In genomic region chr5:133676791-133677450, GRCm38 (mm10) we compare ENCODE assay signal across 9 mouse cellular contexts.
DNase-seq lines count a peak whose midpoint lies in the region; ATAC-seq and TF ChIP-seq lines count a peak whose summit lies in the region.
"Had no signal": no experiment of that assay in that cellular context is flagged by ENCODE, and none has a peak within 500 bp of the region (broad histone marks: within the 10 kb centered on the region; RNA-seq: fewer than 3 reads in every experiment).

No protein-coding gene starts in this region.

- peaks cover 12% of the 10 kb centered on the region for H3K4me1 ChIP-seq in hindbrain, embryonic 14.5 days (replicated peaks; ENCODE audit: control insufficient read depth, insufficient read depth, low read length)
- H3K4me1 ChIP-seq in midbrain, postnatal 0 days (ENCODE audit: insufficient read depth, low read length), result 0 out of 2 replicates have a peak, but pooled peaks cover 5% of the 10 kb centered on the region
- H3K4me1 ChIP-seq in thymus, adult 2 months (replicated peaks; ENCODE audit: control insufficient read depth, insufficient read depth, low read length), result no peaks in the 10 kb centered on the region

- 0 out of 2 replicates have a peak overlapping the region, but pooled peaks have one; percentile 28 for H3K27ac ChIP-seq in hindbrain, embryonic 14.5 days
- no peak overlapping the region for H3K27ac ChIP-seq in midbrain, postnatal 0 days (ENCODE audit: low read depth, low read length)
- H3K27ac ChIP-seq in thymus, adult 2 months (ENCODE audit: control insufficient read depth, insufficient read depth, low read length), result no peak overlapping the region
- H3K27ac ChIP-seq: limb, embryonic 10.5 days had no signal

- H3K9ac ChIP-seq in hindbrain, embryonic 14.5 days, result no peak overlapping the region
- no peak overlapping the region for H3K9ac ChIP-seq in midbrain, postnatal 0 days (replicated peaks; ENCODE audit: low read length, poor library complexity, severe bottlenecking)

- DNase-seq in cerebellum, adult 11 months, result peak; percentile 30
- DNase-seq in cerebellum, adult 8-10 months, result peak; percentile 26
- peak; percentile 47 for DNase-seq in hindbrain, embryonic 14.5 days (ENCODE audit: low spot score)
- DNase-seq in midbrain, postnatal 0 days (ENCODE audit: low spot score), result peak; percentile 40
- DNase-seq in adrenal gland, postnatal 36 days, result no peak
- DNase-seq in thymus, adult 2 months, result no peak

- WGBS in hindbrain, embryonic 14.5 days, result 50% methylated on average over 15 of the region's 15 CpGs
- 71% methylated on average over 15 of the region's 15 CpGs for WGBS in midbrain, postnatal 0 days
- 97% methylated on average over 15 of the region's 15 CpGs for WGBS in thymus, adult 2 months

- ATAC-seq in cerebellum, adult (ENCODE audit: insufficient number of reproducible peaks, low FRiP score, low TSS enrichment), result no peak; the same call in 1 of the 2 replicates
- no peak for ATAC-seq in hindbrain, embryonic 14.5 days (ENCODE audit: low FRiP score)
- ATAC-seq in midbrain, postnatal 0 days (ENCODE audit: low FRiP score), result no peak
- no peak for ATAC-seq in monocyte, adult 5-6 weeks (replicated peaks; ENCODE audit: insufficient number of reproducible peaks, low FRiP score, low TSS enrichment, poor library complexity, severe bottlenecking)

- H3K4me3 ChIP-seq in hindbrain, embryonic 14.5 days (replicated peaks; ENCODE audit: low read length), result no peak overlapping the region
- H3K4me3 ChIP-seq in midbrain, postnatal 0 days (ENCODE audit: low read depth, low read length), result no peak overlapping the region
- no peak overlapping the region for H3K4me3 ChIP-seq in thymus, adult 2 months (ENCODE audit: control insufficient read depth, insufficient read depth, low read length)
- H3K4me3 ChIP-seq: limb, embryonic 10.5 days had no signal

- H3K36me3 ChIP-seq in hindbrain, embryonic 14.5 days (replicated peaks; ENCODE audit: control insufficient read depth, insufficient read depth), result no peaks in the 10 kb centered on the region
- no peaks in the 10 kb centered on the region for H3K36me3 ChIP-seq in midbrain, postnatal 0 days (ENCODE audit: insufficient read depth, low read length)
- no peaks in the 10 kb centered on the region for H3K36me3 ChIP-seq in thymus, adult 2 months (ENCODE audit: control insufficient read depth, insufficient read depth, low read length)
- H3K36me3 ChIP-seq: limb, embryonic 10.5 days had no signal

- no peaks in the 10 kb centered on the region for H3K27me3 ChIP-seq in hindbrain, embryonic 14.5 days (ENCODE audit: control insufficient read depth, insufficient read depth, low read length)
- no peaks in the 10 kb centered on the region for H3K27me3 ChIP-seq in midbrain, postnatal 0 days (ENCODE audit: insufficient read depth, low read length)
- no peaks in the 10 kb centered on the region for H3K27me3 ChIP-seq in thymus, adult 2 months (ENCODE audit: control insufficient read depth, insufficient read depth, low read length)

- H3K9me3 ChIP-seq in hindbrain, embryonic 14.5 days (ENCODE audit: control insufficient read depth, low read length), result no peaks in the 10 kb centered on the region
- no peaks in the 10 kb centered on the region for H3K9me3 ChIP-seq in midbrain, postnatal 0 days (ENCODE audit: low read length)
- H3K9me3 ChIP-seq: limb, embryonic 10.5 days had no signal

- no peak overlapping the region for H3K4me2 ChIP-seq in hindbrain, embryonic 14.5 days (replicated peaks)
- no peak overlapping the region for H3K4me2 ChIP-seq in midbrain, postnatal 0 days (ENCODE audit: low read depth, low read length, poor library complexity, severe bottlenecking)

- no peak for TF ChIP-seq POLR2A in thymus, adult 2 months (IDR thresholded peaks at IDR 0.05; ENCODE audit: control insufficient read depth, extremely low read depth, insufficient read depth, low read length, poor library complexity)

- no peak for TF ChIP-seq CTCF in midbrain, postnatal 0 days (IDR thresholded peaks at IDR 0.05)
- TF ChIP-seq CTCF in thymus, adult 2 months (IDR thresholded peaks at IDR 0.05; ENCODE audit: borderline replicate concordance, control insufficient read depth, extremely low read depth, insufficient read depth, low read length, poor library complexity), result no peak

Comparison
In these comparisons a context has a peak if more than half of its experiments do, and no peak if none do; other contexts are left out.
1. DNase-seq: peak in cerebellum, adult 11 months (single experiment), cerebellum, adult 8-10 months (single experiment), hindbrain, embryonic 14.5 days (single experiment) and midbrain, postnatal 0 days (single experiment); none in adrenal gland, postnatal 36 days (0 of 2) and thymus, adult 2 months (single experiment).